Mouse (Mus musculus) embryonic fibroblast, embryonic 13.5 days (primary cell): ENCODE data around the gene Defb28.
A peak's percentile ranks its signal among the peaks of the same experiment; 100 is the strongest.

Experiments used
- CTCF ChIP-seq: IDR thresholded peaks from 2 replicates; pipeline ENCODE4 v1.5.1; 2011; ENCODE audit warnings: mild to moderate bottlenecking, control low read depth, low read length, moderate library complexity, borderline replicate concordance; ENCODE audit not compliant: insufficient read depth
- POLR2A ChIP-seq: IDR thresholded peaks from 2 replicates; pipeline ENCODE4 v1.6.1; 2011; ENCODE audit warnings: low read depth, mild to moderate bottlenecking, control low read depth, low read length, moderate library complexity

GRCm38 (mm10) chr2:152544691-152545090 is 26.6 kb downstream of the Defb28 start:
- TF ChIP-seq CTCF (peak; percentile 34; the same call in 1 of the 2 replicates), POLR2A (no peak)
